Mouse (Mus musculus) kidney, postnatal 4 days (tissue): ENCODE data around the gene Slco2a1.

Experiments
- DNase-seq, 2 experiments: peaks; one replicate each; pipeline ENCODE4 v3.0.0; 2021; ENCODE audit warnings: mixed read lengths in 2 of 2

Gene Slco2a1

DNA sequence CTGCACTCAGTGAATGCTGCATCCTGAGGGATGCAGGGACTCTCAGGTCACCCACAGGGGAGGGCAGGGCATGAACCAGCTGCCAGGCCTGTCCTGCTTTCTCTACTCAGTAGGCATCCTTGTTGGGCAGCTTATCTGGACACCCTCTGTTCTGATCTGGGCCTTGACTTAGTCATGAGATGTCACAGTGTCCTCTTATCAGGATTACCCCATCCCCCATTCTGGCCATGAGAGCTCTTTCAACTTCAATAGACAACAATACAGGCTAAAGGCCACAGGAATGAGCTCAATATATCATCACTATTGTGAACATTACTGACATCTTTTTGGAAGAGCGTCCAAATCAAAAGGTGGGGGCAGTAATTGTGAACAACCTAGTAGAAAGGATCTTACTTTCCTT is 3.4 kb upstream of the Slco2a1 start:
- no peak for DNase-seq

GRCm38 (mm10) chr9:102985939-102986338 is 2.6 kb upstream of the Slco2a1 start:
- no peak for DNase-seq

GRCm38 (mm10) chr9:102990306-102991133 is 2.0 kb downstream of the Slco2a1 start:
- no peak for DNase-seq

- no peak for DNase-seq
Measured at GRCm38 (mm10) chr9:102991134-102991406, 2.6 kb downstream of the Slco2a1 start.

DNA sequence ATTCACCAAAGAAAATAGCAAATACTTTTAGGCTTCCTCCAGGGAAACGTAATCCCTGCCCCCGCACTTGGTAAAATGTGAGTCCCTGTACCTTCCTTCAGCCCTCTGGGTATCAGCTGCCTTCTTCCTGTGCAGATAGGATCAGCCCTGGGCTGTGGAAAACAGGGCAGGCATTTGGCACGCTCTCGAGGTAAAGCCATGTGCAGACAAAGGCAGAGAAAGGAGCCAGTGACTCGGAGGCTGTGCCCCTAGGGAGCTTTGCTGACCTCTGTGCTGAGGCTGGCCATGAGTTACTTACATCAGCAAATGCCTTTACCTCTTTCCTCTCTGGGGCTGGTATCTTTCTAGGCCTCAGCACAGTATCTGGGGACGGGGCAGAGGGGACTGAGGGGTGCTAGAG is 4.4 kb downstream of the Slco2a1 start:
- peak in 1 of 2 experiments; percentile 28 for DNase-seq

GRCm38 (mm10) chr9:102993764-102994163 is 5.3 kb downstream of the Slco2a1 start:
- DNase-seq, result no peak

GRCm38 (mm10) chr9:102995800-102996635 is 7.5 kb downstream of the Slco2a1 start:
- peak; percentile 15 to 28 for DNase-seq

GRCm38 (mm10) chr9:103000384-103000783 is 11.9 kb downstream of the Slco2a1 start:
- DNase-seq, result no peak

- no peak for DNase-seq
Measured at GRCm38 (mm10) chr9:103004343-103004742, 15.8 kb downstream of the Slco2a1 start.

- DNase-seq, result peak; percentile 80 to 88
Measured at GRCm38 (mm10) chr9:103007699-103008078, 19.2 kb downstream of the Slco2a1 start.

- peak; percentile 49 to 66 for DNase-seq
Measured at GRCm38 (mm10) chr9:103008079-103008855, 19.8 kb downstream of the Slco2a1 start.

DNA sequence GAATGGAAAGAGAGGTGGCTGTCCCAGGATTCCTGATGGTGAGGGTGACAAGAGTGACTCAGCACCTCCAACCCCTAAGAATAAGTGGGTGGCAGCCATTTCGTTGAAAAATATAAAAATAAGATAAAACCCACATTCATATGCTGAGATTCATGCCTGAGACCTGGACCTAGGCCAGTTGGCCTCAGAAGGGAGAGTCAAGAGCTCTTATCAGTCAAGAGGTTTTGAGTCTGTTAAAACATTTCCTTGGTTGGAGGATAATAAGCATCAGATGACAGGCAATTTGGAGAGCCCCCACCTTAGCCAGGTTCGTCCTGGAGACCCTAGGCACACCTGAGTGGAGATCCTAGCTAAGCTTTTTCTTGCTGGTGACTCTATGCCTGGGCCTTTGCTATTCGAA is 21.6 kb downstream of the Slco2a1 start:
- no peak for DNase-seq

DNA sequence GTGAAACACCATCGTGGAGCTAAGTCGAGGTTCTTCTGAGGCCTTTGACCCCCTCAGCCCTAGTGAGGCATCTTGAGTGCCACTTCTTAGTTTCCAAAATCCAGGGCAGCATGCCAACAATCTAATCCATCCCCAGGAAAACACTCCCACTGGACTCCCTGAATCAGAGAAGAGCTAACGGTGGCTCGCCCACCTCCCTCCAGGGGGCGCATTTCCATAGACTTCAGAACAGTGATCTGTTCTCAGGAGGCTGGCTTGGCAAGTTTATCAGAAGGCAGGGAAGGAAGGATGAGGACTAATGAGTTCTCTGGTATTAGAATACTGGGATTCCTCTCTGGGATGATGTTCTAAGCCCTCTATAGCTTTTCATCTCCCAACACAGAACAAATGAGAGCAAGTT is 24.9 kb downstream of the Slco2a1 start:
- DNase-seq, result peak; percentile 80 to 84

GRCm38 (mm10) chr9:103014686-103015085 is 26.2 kb downstream of the Slco2a1 start:
- DNase-seq, result no peak

DNA sequence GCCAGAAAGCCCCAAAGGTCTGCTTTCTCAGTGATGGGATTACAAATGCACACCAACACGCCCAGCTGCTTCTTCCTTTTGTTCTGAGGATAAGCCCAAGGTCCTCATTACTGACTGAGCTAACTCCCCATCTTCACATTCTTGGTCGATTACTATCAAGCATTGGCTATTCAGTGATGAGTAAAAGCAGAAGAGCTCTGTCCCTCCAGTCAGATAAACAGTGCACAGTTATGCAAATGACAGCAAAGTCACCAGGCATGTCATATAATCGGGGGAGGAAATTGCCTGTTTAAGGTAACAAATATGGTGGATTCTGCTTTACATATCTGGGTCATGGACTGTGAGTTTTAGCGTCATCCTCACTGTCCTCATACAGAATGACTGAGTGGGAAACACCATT is 35.6 kb downstream of the Slco2a1 start:
- DNase-seq, result no peak

DNA sequence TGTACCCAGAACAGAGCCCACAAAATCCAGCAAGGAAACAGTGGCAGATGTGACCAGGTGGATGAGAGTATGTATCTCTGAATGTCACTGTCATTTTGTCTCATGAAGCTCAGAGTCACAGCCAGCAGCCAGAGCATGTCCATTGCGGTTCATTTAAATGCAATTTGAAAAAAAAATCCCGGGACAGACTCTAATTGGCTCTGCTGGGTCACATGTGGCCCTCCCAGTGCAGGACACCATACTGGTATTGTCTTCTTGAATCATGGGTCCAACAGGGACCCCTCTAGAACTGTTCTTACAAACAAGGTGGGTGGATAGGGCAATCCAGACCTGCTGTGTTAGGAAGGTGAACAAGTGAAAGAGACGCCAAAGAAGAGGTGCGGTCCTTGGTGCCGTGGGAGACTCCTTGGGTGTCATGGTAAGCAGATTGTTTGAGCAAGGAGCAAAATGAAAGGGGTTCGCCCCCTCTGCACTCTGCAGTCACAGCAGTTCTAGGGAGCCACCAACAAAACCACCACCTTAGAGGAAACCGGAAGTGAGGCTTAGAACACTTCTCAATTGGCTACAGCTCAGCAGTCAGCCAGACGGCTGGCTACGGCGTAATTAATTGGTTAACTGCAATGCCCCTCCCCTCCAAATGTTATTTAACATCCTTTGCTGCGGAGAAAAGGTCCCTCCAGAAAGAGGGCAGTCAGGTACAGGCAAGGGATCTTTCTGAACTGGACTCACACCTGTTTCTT is 38.8 kb downstream of the Slco2a1 start:
- no peak for DNase-seq

DNA sequence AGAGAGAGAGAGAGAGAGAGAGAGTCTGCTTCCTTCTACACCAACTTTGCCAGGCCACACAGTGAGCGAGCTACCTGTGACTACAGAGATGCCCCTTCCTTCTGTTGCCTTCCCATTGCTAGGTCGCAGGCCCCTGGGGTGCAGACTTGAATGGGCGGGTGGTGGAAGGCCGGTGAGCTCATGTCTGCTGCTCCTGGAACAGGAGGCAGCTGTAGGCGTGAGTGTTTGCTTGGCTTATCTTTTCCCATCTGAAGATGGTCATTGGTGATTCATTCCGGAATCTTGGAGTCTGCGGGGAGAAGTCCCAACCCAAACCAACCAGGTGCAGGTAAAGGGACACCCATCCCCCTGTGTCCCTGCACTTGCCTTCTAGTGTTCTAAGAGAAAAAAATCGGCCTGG is 40.5 kb downstream of the Slco2a1 start:
- DNase-seq, result no peak

- DNase-seq, result no peak
Measured at GRCm38 (mm10) chr9:103030041-103030440, 41.5 kb downstream of the Slco2a1 start.

DNA sequence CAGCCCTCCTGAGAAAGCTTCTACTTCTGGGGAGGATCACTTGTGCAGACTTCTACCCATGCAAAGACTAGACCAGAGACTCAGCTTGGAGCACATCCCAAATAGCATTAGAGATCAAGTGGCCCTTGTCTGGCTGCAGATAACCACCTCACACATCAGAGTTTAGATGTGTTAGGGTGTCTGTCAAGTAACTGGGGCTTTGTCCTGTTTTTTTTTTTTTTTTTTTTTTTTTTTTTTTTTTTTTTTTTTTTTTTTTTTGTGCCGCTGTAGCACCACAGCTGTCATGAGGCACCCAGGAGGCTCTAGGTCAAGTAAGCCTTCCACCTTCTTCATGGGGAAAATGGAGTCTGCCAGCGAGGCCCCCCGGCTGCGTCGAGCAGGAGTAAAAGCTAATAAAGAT is 42.7 kb downstream of the Slco2a1 start:
- DNase-seq, result no peak

DNA sequence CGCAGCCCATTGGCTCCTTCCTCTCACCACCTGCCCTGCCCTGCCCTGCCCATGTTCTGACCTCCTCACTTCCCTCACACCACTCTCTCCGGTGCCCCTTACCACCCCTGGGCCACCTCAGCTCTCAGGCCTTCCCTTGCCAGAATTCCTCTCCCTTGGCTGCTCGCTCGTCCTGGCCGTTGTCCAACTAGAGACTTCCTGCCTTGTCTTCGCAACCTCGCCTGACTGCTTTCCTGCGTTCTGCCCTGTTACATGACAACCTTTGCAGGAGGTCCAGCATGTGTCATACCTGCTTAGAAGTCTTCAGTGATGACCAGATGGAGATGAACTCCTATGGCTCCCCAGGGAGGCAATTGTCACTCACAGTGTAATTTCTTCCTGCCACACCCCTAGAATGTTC is 43.7 kb downstream of the Slco2a1 start:
- peak; percentile 72 to 75 for DNase-seq

DNA sequence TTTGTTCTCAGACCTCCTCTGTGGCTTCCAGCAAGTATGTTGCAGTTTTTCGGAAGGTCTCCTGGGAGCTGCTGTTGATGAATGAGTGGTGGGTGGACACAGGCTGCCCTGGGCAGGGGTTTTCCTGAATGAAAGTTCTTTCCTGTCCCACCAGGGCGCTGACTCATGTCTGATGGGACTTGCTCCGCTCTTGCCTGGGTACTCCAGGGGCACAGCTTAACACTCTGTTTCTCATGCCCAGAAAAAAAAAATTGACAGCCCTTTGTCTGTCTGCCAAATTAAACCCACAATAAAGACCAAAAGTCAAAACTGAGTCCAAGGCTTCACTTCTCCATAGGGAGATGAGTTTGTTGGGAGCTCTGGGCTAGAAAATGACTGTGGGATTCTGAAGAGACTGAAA is 44.9 kb downstream of the Slco2a1 start:
- no peak for DNase-seq

- DNase-seq, result no peak
Measured at GRCm38 (mm10) chr9:103036971-103037391, 48.5 kb downstream of the Slco2a1 start.

DNA sequence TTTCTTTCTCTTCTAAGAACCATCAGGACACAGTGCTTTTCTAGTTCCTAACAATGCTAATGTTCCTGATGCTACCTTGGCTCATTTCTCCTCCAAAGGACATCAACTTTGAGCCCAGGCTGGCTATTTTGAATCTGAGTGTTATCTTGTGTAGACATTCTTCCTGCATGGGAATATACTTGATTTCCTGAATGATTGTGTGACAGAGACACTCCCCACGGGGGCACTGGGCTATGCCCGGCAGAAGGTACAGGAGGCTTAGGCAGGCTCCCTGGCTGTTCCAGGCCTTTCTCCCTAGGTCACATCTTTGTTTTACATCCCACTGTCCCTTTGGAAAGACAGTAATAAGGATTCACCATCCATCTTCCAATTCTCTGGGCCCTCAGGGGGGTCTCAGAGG is 49.8 kb downstream of the Slco2a1 start:
- DNase-seq, result no peak
